Mouse (Mus musculus) bone marrow, adult 2 months (tissue): Measurements from ENCODE around the gene Lhfpl3.

ENCODE experiments used
- CTCF ChIP-seq: fragments of 200-500 bp; IDR thresholded peaks from 2 replicates; pipeline ENCODE4 v1.5.1; 2011; ENCODE audit warnings: low read length, control low read depth; ENCODE audit not compliant: control insufficient read depth, insufficient read depth
- POLR2A ChIP-seq: fragments of 200-500 bp; IDR thresholded peaks from 2 replicates; pipeline ENCODE4 v1.6.1; 2011; ENCODE audit warnings: low read depth, mild to moderate bottlenecking, control low read depth, low read length, borderline replicate concordance; ENCODE audit not compliant: control insufficient read depth

DNA sequence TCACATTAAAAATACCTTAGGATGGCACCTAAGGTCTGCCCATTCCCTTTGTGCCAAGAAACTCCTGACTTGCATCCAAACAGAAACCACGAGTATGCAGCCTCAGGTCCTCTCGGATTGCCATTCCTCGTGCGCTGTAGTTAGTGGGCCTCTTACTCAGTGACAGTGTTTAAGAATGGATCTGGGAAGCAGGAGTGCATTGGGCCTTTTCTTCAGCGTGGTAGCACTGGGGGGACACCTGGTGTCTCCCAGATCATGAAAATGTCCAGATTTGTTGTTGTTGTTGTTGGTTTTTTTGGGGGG lies 289.8 kb downstream of the Lhfpl3 start:
- TF ChIP-seq CTCF (no peak), POLR2A (no peak)
